Mouse (Mus musculus) forebrain, embryonic 14.5 days (tissue): ENCODE data around the gene Foxp3. TPM values are rescaled to one million over a fixed set of nuclear protein-coding genes. Genes with fewer than 3 reads are reported as not detected.

ENCODE experiments used
- ATAC-seq: fragments of 200-750 bp; cut with Nextera tagmentation; 2 replicates; pipeline ENCODE4 v1.8.0; 2017; ENCODE audit warnings: mild to moderate bottlenecking, moderate library complexity
- DNase-seq: peaks from one replicate; pipeline ENCODE4 v3.0.0-alpha.2; 2015; ENCODE audit warnings: low spot score
- H3K27ac ChIP-seq: fragments of 300-500 bp; sonication (generic); 2 replicates; pipeline ENCODE4 v1.5.1; 2014; ENCODE audit warnings: low read depth, mild to moderate bottlenecking, control low read depth, low read length, moderate library complexity
- H3K27me3 ChIP-seq: fragments of 300-500 bp; sonication (generic); replicated peaks from 2 replicates; pipeline ENCODE4 v1.6.1; 2014; ENCODE audit warnings: low read length, control low read depth, mixed read lengths; ENCODE audit not compliant: control insufficient read depth, insufficient read depth
- H3K36me3 ChIP-seq: fragments of 300-500 bp; sonication (generic); 2 replicates; pipeline ENCODE4 v1.6.1; 2014; ENCODE audit warnings: low read length, control low read depth; ENCODE audit not compliant: control insufficient read depth, insufficient read depth
- H3K4me1 ChIP-seq: fragments of 300-500 bp; sonication (generic); 2 replicates; pipeline ENCODE4 v1.6.1; 2014; ENCODE audit warnings: antibody characterized with exemption, low read length, control low read depth; ENCODE audit not compliant: control insufficient read depth, insufficient read depth
- H3K4me2 ChIP-seq: fragments of 300-500 bp; sonication (generic); 2 replicates; pipeline ENCODE4 v1.6.1; 2014; ENCODE audit warnings: mild to moderate bottlenecking, control low read depth, low read length
- H3K4me3 ChIP-seq: fragments of 300-500 bp; sonication (generic); 2 replicates; pipeline ENCODE4 v1.5.1; 2014; ENCODE audit warnings: low read depth, low read length, control low read depth
- H3K9ac ChIP-seq: fragments of 300-500 bp; sonication (generic); 2 replicates; pipeline ENCODE4 v1.6.1; 2014; ENCODE audit warnings: mild to moderate bottlenecking, low read length, control low read depth, moderate library complexity
- H3K9me3 ChIP-seq: fragments of 300-500 bp; sonication (generic); replicated peaks from 2 replicates; pipeline ENCODE4 v1.6.1; 2016; ENCODE audit warnings: low read length, control low read depth, mixed read lengths; ENCODE audit not compliant: control insufficient read depth
- WGBS: fragments of 180-500 bp; shearing (Covaris S2); extraction: QIAGEN DNeasy Blood & Tissue Kit; methylation state at CpG from one replicate; pipeline ENCODE4 v1.1.7; 2014; 5-methylcytosine and 5-hydroxymethylcytosine counted together
- polyA plus RNA-seq: library from polyadenylated mRNA; unstranded; fragments of >200 nt; fragmentation: Nextera tagmentation; extraction: Ambion mirVana; gene quantifications from 2 replicates; pipeline ENCODE4 v1.2.1, GENCODE M21; 2014

Foxp3 gene
- polyA plus RNA-seq, 1 experiment from 2014 or later: not detected

- Histone ChIP-seq H3K4me3 (no peak overlapping the region), H3K27me3 (no peaks in the 10 kb centered on the region), H3K36me3 (no peaks in the 10 kb centered on the region), H3K4me1 (peaks cover 6% of the 10 kb centered on the region; the same call in 1 of the 2 replicates), H3K27ac (no peak overlapping the region), H3K4me2 (peak overlapping the region; percentile 60; the same call in 1 of the 2 replicates), H3K9me3 (no peaks in the 10 kb centered on the region), H3K9ac (no peak overlapping the region)
- ATAC-seq (no peak), DNase-seq (no peak)
- WGBS: 93% methylated on average over 10 of the region's 10 CpGs
These were observed 978 bp upstream of the Foxp3 start for GRCm38 (mm10) chrX:7572466-7572865.

- peak within 1 kb of the TSS; percentile 86 for H3K27ac ChIP-seq
- peak; percentile 97 for DNase-seq
- no peaks in the 10 kb centered on the region for H3K27me3 ChIP-seq
- H3K4me3 ChIP-seq: peak within 1 kb of the TSS; percentile 50
- 30% methylated on average over 65 of the region's 65 CpGs for WGBS
- ATAC-seq: peak; percentile 99
- H3K4me1 ChIP-seq: peaks cover 6% of the 10 kb centered on the region; the same call in 1 of the 2 replicates
- H3K4me2 ChIP-seq: peak within 1 kb of the TSS; percentile 60
- H3K36me3 ChIP-seq: no peaks in the 10 kb centered on the region
- peak within 1 kb of the TSS; percentile 72 for H3K9ac ChIP-seq
- no peaks in the 10 kb centered on the region for H3K9me3 ChIP-seq
These were observed 842 bp downstream of the Foxp3 start, which contains the start of gene Ppp1r3f for GRCm38 (mm10) chrX:7574087-7574884. Ppp1r3f (minus strand) TSS chrX:7574283.

- Histone ChIP-seq H3K9me3 (no peaks in the 10 kb centered on the region), H3K4me1 (peaks cover 6% of the 10 kb centered on the region; the same call in 1 of the 2 replicates), H3K27me3 (no peaks in the 10 kb centered on the region), H3K36me3 (no peaks in the 10 kb centered on the region), H3K9ac (peak overlapping the region; percentile 40), H3K4me2 (peak overlapping the region; percentile 45), H3K4me3 (peak overlapping the region; percentile 50), H3K27ac (peak overlapping the region; percentile 81)
- 32% methylated on average over 5 of the region's 6 CpGs for WGBS
- DNase-seq (no peak), ATAC-seq (no peak)
These were observed 1.4 kb downstream of the Foxp3 start for GRCm38 (mm10) chrX:7574885-7575231.

DNA sequence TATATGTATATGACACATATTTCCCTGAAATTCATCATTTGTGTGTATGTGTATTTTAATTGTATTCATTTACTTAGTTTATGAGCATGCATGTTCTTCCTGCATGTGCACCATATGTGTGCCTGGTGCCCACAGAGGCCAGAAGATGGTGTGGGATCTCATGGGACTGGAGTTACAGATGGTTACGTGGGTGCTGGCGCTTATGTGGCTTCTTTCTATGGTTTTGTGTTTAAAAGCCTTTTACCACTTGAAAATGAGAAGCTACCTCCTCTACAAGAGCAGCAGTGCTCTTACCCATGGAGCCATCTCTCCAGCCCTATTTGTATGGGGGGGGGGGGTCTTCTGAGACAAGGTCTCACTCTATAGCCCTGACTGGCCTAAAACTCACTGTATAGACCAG lies 7.7 kb downstream of the Foxp3 start:
- WGBS: 98% methylated on average over 2 of the region's 2 CpGs
- no peak for DNase-seq

DNA sequence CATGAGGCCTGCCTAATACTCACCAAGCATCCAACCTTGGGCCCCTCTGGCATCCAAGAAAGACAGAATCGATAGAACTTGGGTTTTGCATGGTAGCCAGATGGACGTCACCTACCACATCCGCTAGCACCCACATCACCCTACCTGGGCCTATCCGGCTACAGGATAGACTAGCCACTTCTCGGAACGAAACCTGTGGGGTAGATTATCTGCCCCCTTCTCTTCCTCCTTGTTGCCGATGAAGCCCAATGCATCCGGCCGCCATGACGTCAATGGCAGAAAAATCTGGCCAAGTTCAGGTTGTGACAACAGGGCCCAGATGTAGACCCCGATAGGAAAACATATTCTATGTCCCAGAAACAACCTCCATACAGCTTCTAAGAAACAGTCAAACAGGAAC lies 10.4 kb downstream of the Foxp3 start:
- no peaks in the 10 kb centered on the region for H3K27me3 ChIP-seq
- H3K9ac ChIP-seq: no peak overlapping the region
- no peak for DNase-seq
- H3K4me3 ChIP-seq: no peak overlapping the region
- no peak for ATAC-seq
- H3K27ac ChIP-seq: no peak overlapping the region
- no peaks in the 10 kb centered on the region for H3K36me3 ChIP-seq
- no peak overlapping the region for H3K4me2 ChIP-seq
- 95% methylated on average over 11 of the region's 11 CpGs for WGBS
- no peaks in the 10 kb centered on the region for H3K9me3 ChIP-seq
- H3K4me1 ChIP-seq: no peaks in the 10 kb centered on the region

More for the DNA sequence above, 7.7 kb downstream of the Foxp3 start:
- no peaks in the 10 kb centered on the region for H3K4me1 ChIP-seq
- no peak for ATAC-seq
- H3K4me3 ChIP-seq: no peak overlapping the region
- H3K36me3 ChIP-seq: no peaks in the 10 kb centered on the region
- H3K9me3 ChIP-seq: no peaks in the 10 kb centered on the region
- no peaks in the 10 kb centered on the region for H3K27me3 ChIP-seq
- H3K9ac ChIP-seq: no peak overlapping the region
- H3K4me2 ChIP-seq: no peak overlapping the region
- H3K27ac ChIP-seq: no peak overlapping the region

DNA sequence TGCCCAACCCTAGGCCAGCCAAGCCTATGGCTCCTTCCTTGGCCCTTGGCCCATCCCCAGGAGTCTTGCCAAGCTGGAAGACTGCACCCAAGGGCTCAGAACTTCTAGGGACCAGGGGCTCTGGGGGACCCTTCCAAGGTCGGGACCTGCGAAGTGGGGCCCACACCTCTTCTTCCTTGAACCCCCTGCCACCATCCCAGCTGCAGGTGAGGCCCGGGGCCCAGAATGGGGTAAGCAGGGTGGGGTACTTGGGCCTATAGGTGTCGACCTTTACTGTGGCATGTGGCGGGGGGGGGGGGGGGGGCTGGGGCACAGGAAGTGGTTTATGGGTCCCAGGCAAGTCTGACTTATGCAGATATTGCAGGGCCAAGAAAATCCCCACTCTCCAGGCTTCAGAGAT lies 12.9 kb downstream of the Foxp3 start:
- ATAC-seq: no peak
- Histone ChIP-seq H3K9me3 (no peaks in the 10 kb centered on the region), H3K9ac (no peak overlapping the region), H3K27me3 (no peaks in the 10 kb centered on the region), H3K27ac (no peak overlapping the region), H3K4me2 (no peak overlapping the region), H3K36me3 (no peaks in the 10 kb centered on the region), H3K4me3 (no peak overlapping the region), H3K4me1 (no peaks in the 10 kb centered on the region)
- WGBS: 87% methylated on average over 5 of the region's 5 CpGs
- no peak for DNase-seq

- peak; percentile 3 for DNase-seq
- Histone ChIP-seq H3K4me2 (no peak overlapping the region), H3K36me3 (peaks cover 26% of the 10 kb centered on the region; the same call in 1 of the 2 replicates), H3K9me3 (no peaks in the 10 kb centered on the region), H3K9ac (no peak overlapping the region), H3K27ac (no peak overlapping the region), H3K4me3 (no peak overlapping the region), H3K4me1 (no peaks in the 10 kb centered on the region), H3K27me3 (no peaks in the 10 kb centered on the region)
- WGBS: 75% methylated on average over 6 of the region's 9 CpGs
- no peak; the same call in 1 of the 2 replicates for ATAC-seq
These were observed 21.9 kb downstream of the Foxp3 start for GRCm38 (mm10) chrX:7595371-7595770.

- H3K27me3 ChIP-seq: no peaks in the 10 kb centered on the region
- WGBS: 94% methylated on average over 7 of the region's 7 CpGs
- no peak overlapping the region for H3K4me3 ChIP-seq
- ATAC-seq (no peak), DNase-seq (no peak)
- no peak overlapping the region for H3K9ac ChIP-seq
- H3K4me1 ChIP-seq: no peaks in the 10 kb centered on the region
- no peak overlapping the region for H3K4me2 ChIP-seq
- H3K9me3 ChIP-seq: no peaks in the 10 kb centered on the region
- no peak overlapping the region for H3K27ac ChIP-seq
- peaks cover 3% of the 10 kb centered on the region; the same call in 1 of the 2 replicates for H3K36me3 ChIP-seq
These were observed 30.6 kb downstream of the Foxp3 start for GRCm38 (mm10) chrX:7604004-7604403.

DNA sequence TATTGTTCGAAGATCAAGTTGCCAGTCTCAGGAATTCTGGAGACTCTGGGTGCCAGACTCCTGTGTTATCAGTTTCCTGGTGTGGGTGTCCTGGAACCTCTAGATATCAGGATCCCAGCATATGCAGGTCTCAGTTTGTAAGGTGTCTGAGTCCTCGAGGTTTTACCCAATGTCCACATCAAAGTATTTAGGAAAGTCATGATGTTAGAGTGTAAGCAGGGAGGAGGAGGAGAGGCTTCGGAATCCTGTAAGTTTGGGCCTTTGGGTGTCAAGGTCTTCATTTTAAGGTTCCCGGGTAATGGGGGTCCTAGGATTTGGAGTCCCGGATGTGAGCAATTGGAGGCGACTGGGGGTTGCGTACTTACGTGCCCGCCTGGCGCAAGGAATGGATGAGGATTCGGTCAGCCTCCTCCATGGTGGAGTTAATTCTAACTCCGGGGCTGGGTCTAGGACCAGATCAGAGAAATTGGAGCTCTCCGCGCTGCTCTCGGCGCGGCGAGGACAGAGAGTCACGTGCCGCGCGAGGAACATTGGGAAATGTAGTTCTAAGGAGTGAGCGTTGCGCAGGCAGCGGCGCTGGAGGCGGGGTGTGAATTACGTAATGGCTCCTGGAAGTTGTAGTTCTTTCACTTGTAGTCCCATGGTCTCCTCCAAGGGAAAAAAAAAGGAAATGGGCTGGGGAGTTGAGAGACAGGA lies 31.6 kb downstream of the Foxp3 start, which contains the start of gene Ccdc22:
Gene Ccdc22 (minus strand): TSS at position 639 of the 696 bp plus-strand sequence.
- 30% methylated on average over 28 of the region's 28 CpGs for whole genome bisulfite sequencing
- Histone ChIP-seq H3K27ac (no peak within 1 kb of the TSS), H3K9me3 (no peaks in the 10 kb centered on the region)

More for the DNA sequence above, 31.6 kb downstream of the Foxp3 start, which contains the start of gene Ccdc22:
- H3K36me3 ChIP-seq: no peaks in the 10 kb centered on the region
- DNase-seq (peak; percentile 94), ATAC-seq (peak; percentile 97)
- no peaks in the 10 kb centered on the region for H3K4me1 ChIP-seq
- no peaks in the 10 kb centered on the region for H3K27me3 ChIP-seq
- H3K4me3 ChIP-seq: peak within 1 kb of the TSS; percentile 38
- peak within 1 kb of the TSS; percentile 56 for H3K4me2 ChIP-seq
- peak within 1 kb of the TSS; percentile 59 for H3K9ac ChIP-seq
